Mouse (Mus musculus): ENCODE data around the gene Fsip1. TPM values are rescaled to one million over a fixed set of nuclear protein-coding genes. Genes with fewer than 3 reads are reported as not detected.

Fsip1 gene
- total and polyA plus RNA-seq, 2 experiments from 2014 or later = 3.7 to 5.7 TPM

DNA sequence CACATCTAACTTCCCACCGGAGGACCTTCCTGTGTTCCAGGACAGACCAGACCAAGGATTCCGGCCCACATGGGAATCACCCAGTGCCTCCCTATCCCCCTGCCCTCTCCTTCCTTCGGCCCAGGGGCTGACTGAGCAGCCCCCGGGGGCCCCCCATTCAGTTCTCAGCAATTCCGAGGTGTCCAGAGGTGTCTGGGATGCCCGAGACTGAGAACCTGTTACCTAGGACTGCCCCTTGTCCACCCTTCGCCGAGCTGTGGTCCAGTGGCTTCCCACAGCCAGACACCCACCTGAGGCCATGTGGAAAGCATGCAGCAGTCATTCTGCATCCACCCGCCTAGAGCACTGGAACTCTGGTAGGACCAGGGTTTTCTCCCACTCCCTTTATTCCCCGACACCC lies 115.1 kb downstream of the Fsip1 start:
- Histone ChIP-seq H3K4me2 (ENCODE audit: low read depth) (no peak overlapping the region), H3K36me3 (ENCODE audit: insufficient read depth) (no peaks in the 10 kb centered on the region), H3K9ac (no peak overlapping the region), H3K4me1 (ENCODE audit: insufficient read depth) (no peaks in the 10 kb centered on the region), H3K27me3 (ENCODE audit: insufficient read depth, low read length) (no peaks in the 10 kb centered on the region), H3K9me3 (ENCODE audit: low read length) (no peaks in the 10 kb centered on the region), H3K27ac (ENCODE audit: low read depth, low read length) (no peak overlapping the region), H3K4me3 (ENCODE audit: low read depth, low read length) (no peak overlapping the region)
- WGBS = 92% methylated on average over 10 of the region's 10 CpGs
- no peak for TF ChIP-seq CTCF (IDR thresholded peaks at IDR 0.05; ENCODE audit: low read depth)
- ATAC-seq (no peak), DNase-seq (no peak)

DNA sequence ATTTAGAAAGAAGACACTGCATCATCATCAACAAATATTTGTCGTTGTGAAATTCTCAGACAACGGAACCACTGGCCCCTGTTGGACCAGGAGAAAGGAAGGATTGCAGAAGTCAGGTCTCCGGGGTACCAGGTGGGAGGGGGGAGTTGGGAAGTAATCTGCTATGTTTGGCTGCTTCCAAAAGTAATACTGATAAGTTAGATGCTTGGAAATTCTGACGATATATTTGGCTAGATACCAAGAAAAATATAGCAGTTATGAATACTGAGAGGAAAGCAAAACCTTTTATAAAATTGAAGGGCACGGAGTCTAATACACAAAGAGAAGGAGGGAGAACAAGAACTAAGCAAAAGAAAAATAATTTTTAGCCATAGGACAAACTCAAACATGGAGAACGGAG lies 117.5 kb downstream of the Fsip1 start:
- Histone ChIP-seq H3K9ac (no peak overlapping the region), H3K4me1 (ENCODE audit: insufficient read depth) (no peaks in the 10 kb centered on the region), H3K27me3 (ENCODE audit: insufficient read depth, low read length) (no peaks in the 10 kb centered on the region), H3K4me3 (ENCODE audit: low read depth, low read length) (no peak overlapping the region), H3K36me3 (ENCODE audit: insufficient read depth) (no peaks in the 10 kb centered on the region), H3K9me3 (ENCODE audit: low read length) (no peaks in the 10 kb centered on the region), H3K4me2 (ENCODE audit: low read depth) (no peak overlapping the region), H3K27ac (ENCODE audit: low read depth, low read length) (no peak overlapping the region)
- ATAC-seq (no peak), DNase-seq (no peak)
- TF ChIP-seq CTCF (IDR thresholded peaks at IDR 0.05; ENCODE audit: low read depth) = no peak
- 77% methylated on average over 6 of the region's 6 CpGs for WGBS

DNA sequence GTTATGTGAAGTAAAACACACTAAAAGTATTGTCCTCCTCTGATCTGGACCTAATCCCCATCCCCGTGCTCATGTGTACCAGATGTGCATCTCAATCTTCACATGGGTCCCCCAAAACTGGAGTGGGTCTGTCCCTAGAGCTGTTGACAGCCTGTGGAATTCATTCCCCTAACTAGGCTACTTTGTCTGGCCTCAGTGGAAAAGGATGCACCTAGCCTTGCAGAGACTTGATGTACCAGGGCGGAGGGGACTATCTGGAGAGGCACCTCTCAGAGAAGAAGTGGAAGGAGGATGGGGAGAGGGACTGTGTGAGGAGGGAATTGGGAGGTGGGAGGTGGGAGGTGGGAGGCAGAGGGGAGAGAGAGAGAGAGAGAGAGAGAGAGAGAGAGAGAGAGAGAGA lies 119.0 kb downstream of the Fsip1 start:
- no peak overlapping the region for H3K27ac ChIP-seq (ENCODE audit: low read depth, low read length)
- no peaks in the 10 kb centered on the region for H3K4me1 ChIP-seq (ENCODE audit: insufficient read depth)
- H3K36me3 ChIP-seq (ENCODE audit: insufficient read depth) = no peaks in the 10 kb centered on the region
- no peak overlapping the region for H3K4me2 ChIP-seq (ENCODE audit: low read depth)
- 90% methylated on average over 2 of the region's 2 CpGs for WGBS
- no peaks in the 10 kb centered on the region for H3K27me3 ChIP-seq (ENCODE audit: insufficient read depth, low read length)
- DNase-seq = no peak
- ATAC-seq = no peak
- no peak for TF ChIP-seq CTCF (IDR thresholded peaks at IDR 0.05; ENCODE audit: low read depth)
- H3K9me3 ChIP-seq (ENCODE audit: low read length) = no peaks in the 10 kb centered on the region
- no peak overlapping the region for H3K4me3 ChIP-seq (ENCODE audit: low read depth, low read length)
- H3K9ac ChIP-seq = no peak overlapping the region

DNA sequence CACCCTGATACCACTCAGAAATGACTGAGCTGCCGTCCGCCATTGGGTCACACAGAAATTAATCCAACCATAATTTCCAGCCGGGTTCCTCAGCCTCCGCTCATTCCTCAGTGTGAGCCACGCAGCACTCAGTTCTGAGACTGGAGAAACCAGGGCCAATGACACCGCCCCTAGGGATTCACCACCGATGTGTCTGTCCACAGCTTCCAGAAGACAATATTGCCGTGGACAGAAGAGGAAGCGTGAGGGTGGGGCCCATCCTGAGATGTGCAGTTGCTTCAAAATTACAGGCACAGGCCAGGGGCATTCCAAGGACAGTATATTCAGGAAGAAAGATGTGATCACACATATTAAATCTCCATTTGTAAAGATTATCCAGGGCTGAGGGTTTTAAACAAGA lies 119.7 kb downstream of the Fsip1 start:
- no peak overlapping the region for H3K4me3 ChIP-seq (ENCODE audit: low read depth, low read length)
- H3K27ac ChIP-seq (ENCODE audit: low read depth, low read length) = no peak overlapping the region
- no peak for DNase-seq
- no peak overlapping the region for H3K4me2 ChIP-seq (ENCODE audit: low read depth)
- no peaks in the 10 kb centered on the region for H3K36me3 ChIP-seq (ENCODE audit: insufficient read depth)
- ATAC-seq = no peak
- no peaks in the 10 kb centered on the region for H3K9me3 ChIP-seq (ENCODE audit: low read length)
- no peaks in the 10 kb centered on the region for H3K27me3 ChIP-seq (ENCODE audit: insufficient read depth, low read length)
- no peaks in the 10 kb centered on the region for H3K4me1 ChIP-seq (ENCODE audit: insufficient read depth)
- H3K9ac ChIP-seq = no peak overlapping the region
- TF ChIP-seq CTCF (IDR thresholded peaks at IDR 0.05; ENCODE audit: low read depth) = no peak
- 92% methylated on average over 9 of the region's 9 CpGs for WGBS

DNA sequence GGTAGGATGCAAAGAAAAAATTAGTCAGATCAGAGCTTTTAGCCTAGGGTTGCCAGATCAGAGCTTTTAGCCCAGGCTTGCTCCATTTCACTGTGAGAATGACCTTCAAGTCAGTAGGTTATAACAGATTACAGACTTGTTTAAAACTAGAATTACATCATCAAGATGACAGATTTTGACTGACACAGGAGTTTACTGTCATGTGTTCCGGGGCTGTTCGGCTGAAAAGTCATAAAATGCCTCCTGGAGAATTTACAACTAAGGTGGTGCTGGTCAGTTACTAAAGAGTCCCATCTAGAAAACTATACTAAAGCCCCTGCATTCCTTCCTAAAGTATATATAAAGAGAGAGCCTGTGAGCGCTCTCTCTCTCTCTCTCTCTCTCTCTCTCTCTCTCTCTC lies 128.5 kb downstream of the Fsip1 start:
- H3K4me2 ChIP-seq (ENCODE audit: low read depth) = no peak overlapping the region
- no peak for TF ChIP-seq CTCF (IDR thresholded peaks at IDR 0.05; ENCODE audit: low read depth)
- WGBS = 77% methylated on average over 3 of the region's 3 CpGs
- no peaks in the 10 kb centered on the region for H3K4me1 ChIP-seq (ENCODE audit: insufficient read depth)
- ATAC-seq (no peak), DNase-seq (no peak)
- H3K27ac ChIP-seq (ENCODE audit: low read depth, low read length) = no peak overlapping the region
- H3K36me3 ChIP-seq (ENCODE audit: insufficient read depth) = no peaks in the 10 kb centered on the region
- no peak overlapping the region for H3K4me3 ChIP-seq (ENCODE audit: low read depth, low read length)
- H3K9me3 ChIP-seq (ENCODE audit: low read length) = no peaks in the 10 kb centered on the region
- no peak overlapping the region for H3K9ac ChIP-seq
- H3K27me3 ChIP-seq (ENCODE audit: insufficient read depth, low read length) = no peaks in the 10 kb centered on the region

DNA sequence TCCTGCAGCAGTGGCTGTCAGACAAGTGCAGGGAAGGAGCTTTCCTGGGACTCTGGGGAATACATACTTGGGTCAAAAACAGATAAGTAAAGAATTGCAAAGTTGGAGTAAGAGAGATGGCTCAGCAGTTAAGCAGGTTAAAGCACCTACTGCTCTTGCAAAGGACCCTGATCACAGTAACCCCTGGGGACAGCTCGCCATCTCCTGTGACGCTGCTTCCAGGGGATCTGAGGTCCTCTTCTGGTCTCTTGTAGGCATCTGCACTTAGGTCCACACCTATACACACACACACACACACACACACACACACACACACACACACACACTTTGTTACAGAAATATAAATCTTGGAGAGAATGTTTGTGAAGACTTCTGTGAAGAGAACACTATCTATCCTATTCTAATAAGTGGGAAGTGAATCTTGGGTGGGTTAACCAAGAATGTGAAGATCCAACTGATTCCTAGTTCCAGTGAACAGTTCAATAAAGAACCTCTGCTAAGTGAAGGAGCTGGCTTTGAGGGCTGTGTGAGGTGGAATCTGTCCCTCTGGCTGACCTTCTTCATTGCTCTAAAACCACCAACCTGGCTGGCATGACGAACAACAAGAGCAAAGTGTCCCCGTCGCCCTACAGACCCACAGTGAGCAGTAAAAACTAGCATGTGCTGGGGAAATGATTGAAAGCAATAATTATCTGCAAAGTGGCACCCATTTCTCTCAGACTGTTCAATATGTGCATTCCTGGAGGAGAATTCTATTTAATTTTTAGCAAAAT lies 129.1 kb downstream of the Fsip1 start:
- Histone ChIP-seq H3K9ac (no peak overlapping the region), H3K4me2 (ENCODE audit: low read depth) (no peak overlapping the region), H3K4me1 (ENCODE audit: insufficient read depth) (no peaks in the 10 kb centered on the region), H3K36me3 (ENCODE audit: insufficient read depth) (no peaks in the 10 kb centered on the region), H3K4me3 (ENCODE audit: low read depth, low read length) (no peak overlapping the region), H3K9me3 (ENCODE audit: low read length) (no peaks in the 10 kb centered on the region), H3K27ac (ENCODE audit: low read depth, low read length) (no peak overlapping the region), H3K27me3 (ENCODE audit: insufficient read depth, low read length) (no peaks in the 10 kb centered on the region)
- ATAC-seq (no peak), DNase-seq (no peak)
- WGBS = 90% methylated on average over 5 of the region's 5 CpGs
- TF ChIP-seq CTCF (IDR thresholded peaks at IDR 0.05; ENCODE audit: low read depth) = no peak

DNA sequence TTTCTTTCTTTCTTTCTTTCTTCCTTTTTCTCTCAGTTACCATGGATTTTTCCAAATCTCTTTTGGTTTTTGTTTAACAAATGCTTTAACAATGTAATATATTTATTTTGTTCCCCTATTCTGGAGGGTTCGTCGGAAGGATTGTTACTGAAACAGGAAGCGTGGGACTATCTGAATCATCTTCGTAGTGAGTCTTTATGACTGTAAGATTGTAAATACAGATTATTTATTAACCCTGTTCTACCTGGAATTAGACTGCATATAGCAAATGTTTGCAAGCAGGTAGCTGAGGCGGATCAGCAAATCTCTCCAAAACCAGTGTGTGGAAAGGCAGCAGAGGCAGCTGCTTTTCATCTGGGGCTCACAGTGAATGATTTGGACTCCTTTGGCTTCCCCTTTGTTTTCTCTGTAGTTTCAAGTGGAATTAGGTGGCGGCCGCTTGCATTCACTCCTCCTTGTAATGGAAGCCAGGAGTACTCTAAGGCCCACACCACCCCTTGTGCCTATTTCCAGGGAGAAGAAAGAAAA lies 130.8 kb downstream of the Fsip1 start:
- Histone ChIP-seq H3K27me3 (ENCODE audit: insufficient read depth, low read length) (no peaks in the 10 kb centered on the region), H3K4me3 (ENCODE audit: low read depth, low read length) (no peak overlapping the region), H3K36me3 (ENCODE audit: insufficient read depth) (no peaks in the 10 kb centered on the region), H3K4me2 (ENCODE audit: low read depth) (no peak overlapping the region), H3K27ac (ENCODE audit: low read depth, low read length) (no peak overlapping the region), H3K9ac (no peak overlapping the region), H3K4me1 (ENCODE audit: insufficient read depth) (no peaks in the 10 kb centered on the region), H3K9me3 (ENCODE audit: low read length) (no peaks in the 10 kb centered on the region)
- WGBS = 50% methylated on average over 7 of the region's 7 CpGs
- DNase-seq = no peak
- TF ChIP-seq CTCF (IDR thresholded peaks at IDR 0.05; ENCODE audit: low read depth) = no peak
- ATAC-seq = no peak

Measured in forebrain, postnatal 0 days (tissue).